Mouse (Mus musculus) gastrocnemius, adult 2 months (tissue): Measurements from ENCODE around the gene Cox7a1. TPM values are rescaled to one million over a fixed set of nuclear protein-coding genes. Genes with fewer than 3 reads are reported as not detected.

Source experiments
- DNase-seq: peaks from one replicate; pipeline ENCODE4 v3.0.0; 2022
- H3K27ac ChIP-seq: fragments of 200-600 bp; 2 replicates; pipeline ENCODE4 v1.8.1; 2022; ENCODE audit warnings: mild to moderate bottlenecking
- H3K4me3 ChIP-seq: fragments of 200-600 bp; 2 replicates; pipeline ENCODE4 v1.8.1; 2022; ENCODE audit warnings: mild to moderate bottlenecking, moderate library complexity
- CTCF ChIP-seq: fragments of 200-600 bp; IDR thresholded peaks from 2 replicates; pipeline ENCODE4 v1.8.1; 2022; ENCODE audit warnings: antibody characterized with exemption, mild to moderate bottlenecking, moderate library complexity
- intact Hi-C: fragments of 180-260 bp; cut with DNase I; formaldehyde crosslinking; loops from one replicate; pipeline ENCODE4 v1.15.1; 2025
- total RNA-seq, 2 experiments: library from RNA; stranded (reverse); gene quantifications; 2 replicates each; pipeline ENCODE4 v1.2.3; 2021

Cox7a1 gene
- total RNA-seq, 2 experiments from 2014 or later = 850 to 1,151 TPM

DNA sequence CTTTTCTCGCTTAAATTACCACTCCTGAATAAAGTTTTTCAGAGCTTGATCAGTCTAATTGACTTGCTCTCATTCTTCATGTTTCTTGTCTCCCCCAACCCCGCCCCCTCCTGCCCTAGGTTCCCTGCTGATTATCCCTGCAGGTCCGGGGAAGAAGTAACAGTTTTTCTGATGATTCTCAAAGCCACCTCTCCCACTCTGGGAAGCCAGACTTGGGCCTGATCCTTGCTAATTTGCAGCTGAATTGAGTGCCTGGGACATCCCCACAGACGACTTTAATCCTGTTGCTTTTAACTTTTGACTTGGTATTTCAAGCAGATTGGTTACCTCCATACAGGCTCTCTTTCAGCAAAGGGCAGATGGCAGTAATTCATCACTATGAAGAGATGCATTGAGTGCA lies 27.1 kb downstream of the Cox7a1 start:
- no peak for TF ChIP-seq CTCF
- Histone ChIP-seq H3K4me3 (no peak overlapping the region), H3K27ac (no peak overlapping the region)
- DNase-seq = no peak
- intact Hi-C loops = no loop called here

DNA sequence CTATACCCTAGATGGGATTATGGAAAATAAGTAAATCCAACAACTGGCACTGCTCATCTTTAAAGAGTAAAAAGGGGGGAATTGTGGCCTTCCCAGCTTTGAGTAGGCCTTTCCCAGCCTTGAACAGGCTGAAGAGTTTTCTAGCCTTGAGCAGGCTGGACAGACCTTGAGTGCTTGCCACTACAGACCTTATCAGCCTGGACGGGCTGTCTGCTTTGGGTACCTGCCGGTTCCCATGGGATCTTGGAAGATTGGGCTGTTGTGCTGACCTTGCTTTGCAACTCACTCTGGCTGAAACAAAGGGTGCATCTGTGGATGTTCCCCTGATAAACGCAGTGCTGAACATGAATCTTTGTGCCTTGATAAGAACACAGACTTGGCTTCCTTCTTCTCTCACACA lies 29.9 kb downstream of the Cox7a1 start:
- no peak overlapping the region for H3K27ac ChIP-seq
- DNase-seq = no peak
- no peak for TF ChIP-seq CTCF
- H3K4me3 ChIP-seq = no peak overlapping the region
- intact Hi-C loops = no loop called here

- no peak overlapping the region for H3K4me3 ChIP-seq
- DNase-seq = no peak
- no peak overlapping the region for H3K27ac ChIP-seq
- TF ChIP-seq CTCF = no peak
- intact Hi-C loops = loop anchor here (5.0 kb wide), 1 partner anchor 34 kb away; the partner anchor contains the start of gene Cox7a1
These were observed 31.9 kb downstream of the Cox7a1 start for GRCm38 (mm10) chr7:30215875-30216274.

DNA sequence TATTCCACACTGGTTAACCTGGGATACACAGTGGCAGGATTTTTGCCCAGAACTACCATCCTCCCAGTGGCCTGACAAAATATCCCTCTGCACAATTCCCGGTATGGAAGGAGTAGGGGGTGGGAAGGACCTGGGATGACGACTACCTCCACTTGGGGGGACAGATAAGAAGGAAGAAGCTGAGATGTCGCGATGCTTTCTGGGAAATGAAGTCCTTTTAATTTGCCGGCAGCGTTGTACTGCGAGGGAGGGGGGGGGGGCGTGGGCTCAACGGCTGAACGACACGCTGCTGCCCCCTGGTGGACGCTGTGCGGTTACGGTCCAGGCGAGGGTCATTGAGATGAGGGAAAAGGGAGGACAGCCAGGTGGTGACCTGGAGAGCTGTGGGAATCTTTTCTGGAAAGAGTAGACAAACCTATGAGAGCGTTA lies 32.8 kb downstream of the Cox7a1 start:
- TF ChIP-seq CTCF = peak; percentile 89
- DNase-seq = peak; percentile 83
- intact Hi-C loops = loop anchor here (5.0 kb wide), 1 partner anchor 34 kb away; the partner anchor contains the start of gene Cox7a1
- Histone ChIP-seq H3K4me3 (peak overlapping the region; percentile 62), H3K27ac (peak overlapping the region; percentile 73)

DNA sequence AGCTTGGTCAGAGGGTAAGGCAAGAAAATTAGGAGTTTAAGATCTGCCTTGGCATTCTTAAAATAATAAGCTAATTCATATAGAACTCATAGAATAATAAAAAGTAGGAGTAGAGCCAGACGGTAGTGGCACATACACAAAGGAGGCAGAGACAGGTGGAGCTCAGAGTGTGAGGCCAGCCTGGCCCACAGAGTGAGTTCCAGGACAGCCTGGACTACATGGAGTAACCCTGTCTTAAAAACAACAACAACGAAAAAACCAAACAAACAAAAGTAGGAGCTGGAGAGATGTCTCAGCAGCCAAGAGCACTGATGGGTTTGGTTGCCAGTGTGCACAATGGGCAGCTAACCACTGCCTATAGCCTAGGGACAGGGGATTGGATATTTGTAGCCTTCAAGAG lies 33.3 kb downstream of the Cox7a1 start:
- intact Hi-C loops = loop anchor here (5.0 kb wide), 1 partner anchor 35 kb away; the partner anchor contains the start of gene Cox7a1
- DNase-seq = no peak
- H3K27ac ChIP-seq = no peak overlapping the region
- TF ChIP-seq CTCF = no peak
- H3K4me3 ChIP-seq = no peak overlapping the region

GRCm38 (mm10) chr7:30219293-30220007 lies 35.5 kb downstream of the Cox7a1 start:
- peak; percentile 76 for DNase-seq
- TF ChIP-seq CTCF = no peak
- peak overlapping the region; percentile 79 for H3K4me3 ChIP-seq
- intact Hi-C loops = loop anchor here (5.0 kb wide), 1 partner anchor 37 kb away; the partner anchor contains the start of gene Cox7a1
- H3K27ac ChIP-seq = peak overlapping the region; percentile 88

DNA sequence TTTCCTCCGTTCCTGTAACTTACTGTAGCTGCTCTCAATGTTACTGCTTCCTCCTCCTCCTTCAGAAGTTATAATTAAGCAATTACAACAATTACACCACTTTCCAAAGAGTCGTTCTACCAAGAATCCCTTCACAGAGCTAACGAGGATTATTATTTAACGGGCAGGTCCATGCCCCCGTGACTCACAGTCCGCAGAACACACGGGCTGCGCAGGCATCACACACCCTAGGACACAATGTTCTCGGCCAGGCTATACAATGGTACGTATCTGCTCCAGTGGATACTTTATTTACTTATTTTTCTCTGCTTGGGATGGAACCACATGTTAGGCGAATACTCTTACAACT lies 36.0 kb downstream of the Cox7a1 start:
- DNase-seq = no peak
- peak overlapping the region; percentile 88 for H3K27ac ChIP-seq
- intact Hi-C loops = no loop called here
- TF ChIP-seq CTCF = no peak
- peak overlapping the region; percentile 79 for H3K4me3 ChIP-seq

- DNase-seq = no peak
- no peak for TF ChIP-seq CTCF
- Histone ChIP-seq H3K4me3 (no peak overlapping the region), H3K27ac (no peak overlapping the region)
- intact Hi-C loops = no loop called here
These were observed 37.5 kb downstream of the Cox7a1 start for GRCm38 (mm10) chr7:30221433-30221832.

DNA sequence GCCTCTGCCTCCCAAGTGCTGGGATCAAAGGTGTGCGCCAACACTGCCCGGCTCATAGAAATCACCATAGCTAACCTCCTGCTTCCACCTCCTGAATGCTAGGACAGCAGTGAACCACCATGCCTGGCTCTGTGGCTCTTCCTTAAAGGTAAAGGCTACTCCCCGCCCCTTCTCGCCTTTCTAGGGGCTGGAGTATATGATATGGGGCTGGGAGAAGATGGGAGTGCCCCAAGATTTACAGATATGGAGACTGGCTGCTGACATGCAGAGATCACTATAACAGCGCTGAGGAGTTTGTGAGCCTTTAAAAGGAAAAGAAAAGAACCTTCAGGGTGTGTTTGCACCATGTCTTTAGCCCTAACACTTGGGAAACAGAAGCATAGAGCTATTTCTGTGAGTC lies 38.3 kb downstream of the Cox7a1 start:
- Histone ChIP-seq H3K27ac (no peak overlapping the region), H3K4me3 (no peak overlapping the region)
- DNase-seq = no peak
- intact Hi-C loops = no loop called here
- TF ChIP-seq CTCF = no peak

DNA sequence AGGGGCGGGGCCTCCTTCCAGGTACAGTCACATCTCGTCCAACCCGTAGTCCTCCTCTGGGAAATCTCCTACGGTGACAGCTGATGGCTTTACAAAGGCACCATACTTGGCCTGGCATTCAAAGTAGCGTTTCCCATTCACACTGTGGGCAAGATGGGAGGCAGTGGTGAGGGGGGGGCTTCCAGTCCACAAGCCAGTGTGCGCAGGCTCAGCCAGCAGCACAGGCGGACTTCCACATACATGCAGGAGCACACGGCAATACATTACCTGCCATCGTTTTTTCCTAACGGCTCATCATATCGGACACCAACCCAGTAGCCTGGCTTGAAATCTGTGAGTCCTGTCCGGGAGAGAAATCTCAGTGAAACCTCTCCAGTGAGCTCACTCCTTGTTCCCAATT lies 40.3 kb downstream of the Cox7a1 start:
- Histone ChIP-seq H3K4me3 (no peak overlapping the region), H3K27ac (no peak overlapping the region)
- intact Hi-C loops = no loop called here
- no peak for TF ChIP-seq CTCF
- DNase-seq = no peak

DNA sequence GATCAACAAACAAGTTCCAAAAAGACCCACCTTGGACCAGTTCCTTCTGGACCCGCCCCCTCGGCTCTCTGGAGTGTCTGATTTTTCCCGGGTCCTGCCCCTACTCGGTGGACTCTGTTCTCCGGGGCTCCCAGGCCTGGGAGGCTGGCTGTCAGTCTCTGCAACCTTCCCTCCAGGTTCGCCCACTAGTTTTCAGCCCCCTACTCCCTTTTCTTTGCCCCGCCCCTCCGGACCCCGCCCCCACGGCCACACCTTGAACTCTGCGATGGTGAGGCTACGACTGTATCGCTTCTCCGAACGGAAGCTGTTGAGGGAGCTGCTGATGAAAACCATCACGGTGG lies 47.4 kb downstream of the Cox7a1 start:
- H3K27ac ChIP-seq = peak overlapping the region; percentile 98
- H3K4me3 ChIP-seq = peak overlapping the region; percentile 83
- no peak for TF ChIP-seq CTCF
- DNase-seq = no peak
- intact Hi-C loops = no loop called here

DNA sequence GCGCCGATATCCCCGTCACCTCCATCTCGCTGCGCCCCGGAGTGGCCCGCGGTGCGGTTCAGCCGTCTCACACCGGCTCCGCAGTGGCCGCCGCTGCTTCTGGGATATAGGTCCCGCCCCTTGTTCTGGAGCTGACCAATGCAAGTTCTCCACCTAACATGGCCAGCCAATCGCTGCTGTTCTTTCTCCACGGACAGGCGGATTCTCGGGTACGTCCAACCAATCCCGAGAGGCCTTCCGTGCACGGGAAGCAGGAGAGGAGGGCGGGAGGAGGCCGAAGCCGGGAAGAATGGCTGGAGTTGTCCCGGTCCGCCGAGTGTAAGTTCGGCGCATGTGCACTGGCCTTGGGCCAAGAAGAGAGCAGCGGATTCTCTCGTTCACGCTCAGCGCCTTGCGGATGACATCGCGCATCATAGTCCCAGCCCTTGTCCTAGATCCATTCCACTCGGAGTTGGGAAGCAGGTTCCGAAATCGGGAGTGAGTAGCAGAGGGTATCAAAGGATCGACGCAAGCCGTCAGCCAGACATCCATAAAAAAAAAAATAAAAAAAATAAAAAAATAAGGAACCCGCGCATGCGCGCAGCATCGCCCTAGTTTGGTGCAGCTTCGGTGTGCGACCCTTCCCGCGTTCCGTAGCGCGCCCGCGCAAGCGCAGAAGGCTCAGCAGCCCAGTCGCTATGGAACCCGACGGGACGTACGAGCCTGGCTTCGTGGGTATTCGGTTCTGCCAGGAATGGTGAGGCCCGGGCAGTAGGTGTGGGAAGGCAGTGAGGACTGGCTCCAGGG lies 47.9 kb downstream of the Cox7a1 start, which contains the start of the genes Polr2i and Tbcb:
Gene Polr2i (plus strand): TSS at position 280 of the 786 bp plus-strand sequence.
Gene Tbcb (minus strand): TSS at position 604 of the 786 bp plus-strand sequence.
- Histone ChIP-seq H3K4me3 (peak within 1 kb of the TSS; percentile 83), H3K27ac (peak within 1 kb of the TSS; percentile 98)
- DNase-seq = peak; percentile 99
- no peak for TF ChIP-seq CTCF
- intact Hi-C loops = loop anchor here (1.0 kb wide), 1 partner anchor 48 kb away; the partner anchor contains the start of genes Thap8 and Wdr62

DNA sequence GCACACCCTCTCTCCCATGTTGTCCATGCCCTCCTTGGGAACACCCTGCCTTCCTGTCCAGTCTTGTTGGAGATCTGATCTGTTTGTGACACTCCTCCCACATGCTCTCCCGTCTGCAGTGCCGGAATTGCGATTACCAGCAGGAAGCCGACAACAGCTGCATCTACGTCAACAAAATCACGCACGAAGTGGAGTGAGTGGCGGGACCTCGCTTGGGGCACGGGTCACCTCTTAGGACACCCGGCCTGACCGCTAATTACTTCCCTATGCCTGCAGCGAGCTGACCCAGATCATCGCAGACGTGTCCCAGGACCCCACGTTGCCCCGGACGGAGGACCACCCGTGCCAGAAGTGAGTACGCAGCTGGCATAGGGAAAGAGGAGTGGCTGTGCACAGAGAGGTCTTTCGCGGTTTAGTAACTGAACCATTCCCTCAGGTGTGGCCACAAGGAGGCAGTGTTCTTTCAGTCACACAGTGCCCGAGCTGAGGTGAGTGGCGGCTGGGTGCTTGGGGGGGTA lies 48.7 kb downstream of the Cox7a1 start:
- peak; percentile 47 for TF ChIP-seq CTCF
- peak; percentile 65 for DNase-seq
- intact Hi-C loops = loop anchor here (1.0 kb wide), 1 partner anchor 48 kb away; the partner anchor contains the start of genes Thap8 and Wdr62
- Histone ChIP-seq H3K4me3 (peak overlapping the region; percentile 83), H3K27ac (peak overlapping the region; percentile 98)
